ENCODE assay signal across 9 mouse cellular contexts in the genomic region with DNA sequence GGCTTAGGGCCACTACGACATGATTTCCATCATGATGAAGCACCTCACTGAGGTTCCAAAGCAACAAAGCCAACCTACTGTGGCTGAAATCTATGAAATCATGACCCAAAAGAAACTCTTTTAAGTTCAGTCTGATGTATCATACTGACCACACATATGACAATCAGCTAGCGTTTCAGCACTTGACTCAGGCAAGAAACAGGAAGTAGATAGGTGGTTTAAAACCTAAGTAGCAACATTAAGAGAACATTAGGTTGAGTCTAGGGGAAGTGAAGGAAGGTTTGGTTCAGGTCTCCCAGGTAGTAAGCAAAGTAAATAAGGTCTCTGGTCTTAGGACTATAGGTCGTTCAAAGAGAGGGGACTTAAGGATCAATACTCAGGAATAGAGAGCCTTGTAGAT. TPM values are rescaled to one million over a fixed set of nuclear protein-coding genes. Genes with fewer than 3 reads are reported as not detected.
DNase-seq lines count a peak whose midpoint lies in the region; ATAC-seq and TF ChIP-seq lines count a peak whose summit lies in the region.
"Had no signal": no experiment of that assay in that cellular context is flagged by ENCODE, and none has a peak within 500 bp of the region (broad histone marks: within the 10 kb centered on the region; RNA-seq: fewer than 3 reads in every experiment).

No protein-coding gene starts in this region.

- DNase-seq in heart, postnatal 10 days, result no peak
- DNase-seq in G1E (ENCODE audit: low spot score), result no peak
- no peak for DNase-seq in cerebellum, adult 18-20 months
- DNase-seq in cerebellum, postnatal 4 days (ENCODE audit: low spot score in 2 of 2), result no peak
- DNase-seq in spleen, postnatal 4 days (ENCODE audit: low spot score in 2 of 2), result no peak

- H3K36me3 ChIP-seq in heart, embryonic 13.5 days, result peaks cover 51% of the 10 kb centered on the region
- H3K36me3 ChIP-seq in G1E (replicated peaks), result peaks cover 56% of the 10 kb centered on the region
- peaks cover 21% of the 10 kb centered on the region for H3K36me3 ChIP-seq in hindbrain, embryonic 13.5 days

- no peaks in the 10 kb centered on the region for H3K9me3 ChIP-seq in heart, embryonic 13.5 days
- no peaks in the 10 kb centered on the region for H3K9me3 ChIP-seq in G1E (replicated peaks)
- H3K9me3 ChIP-seq in hindbrain, embryonic 13.5 days, result no peaks in the 10 kb centered on the region

- peak overlapping the region; percentile 97 for H3K9ac ChIP-seq in heart, embryonic 13.5 days
- H3K9ac ChIP-seq in hindbrain, embryonic 13.5 days, result peak overlapping the region; percentile 88; the same call in 1 of the 2 replicates

- H3K4me1 ChIP-seq in heart, embryonic 13.5 days, result peaks cover 21% of the 10 kb centered on the region
- H3K4me1 ChIP-seq in G1E (ENCODE audit: insufficient read depth, low read depth, low read length), result peaks cover 34% of the 10 kb centered on the region
- peaks cover 25% of the 10 kb centered on the region for H3K4me1 ChIP-seq in hindbrain, embryonic 13.5 days (replicated peaks)

- H3K27me3 ChIP-seq in heart, embryonic 13.5 days (replicated peaks), result no peaks in the 10 kb centered on the region
- H3K27me3 ChIP-seq in G1E (ENCODE audit: insufficient read depth, low read length), result no peaks in the 10 kb centered on the region
- H3K27me3 ChIP-seq in hindbrain, embryonic 13.5 days, result no peaks in the 10 kb centered on the region

- no peak for ATAC-seq in heart, embryonic 13.5 days (ENCODE audit: extremely low read depth, insufficient number of reproducible peaks, low FRiP score, low TSS enrichment)
- ATAC-seq in G1E (ENCODE audit: extremely low read depth, insufficient number of reproducible peaks, low FRiP score, poor library complexity, severe bottlenecking), result no peak
- ATAC-seq in hindbrain, embryonic 13.5 days (ENCODE audit: low FRiP score), result no peak
- 0 out of 2 replicates have a peak, but pooled peaks have one; percentile 12 for ATAC-seq in megakaryocyte-erythroid progenitor cell, adult 5-6 weeks (replicated peaks; ENCODE audit: low FRiP score, low TSS enrichment, poor library complexity, severe bottlenecking)

- intact Hi-C loops in heart, postnatal 10 days (cut with DNase I), result loop anchor here (10.0 kb wide), 1 partner anchor 389 kb away; a partner anchor contains a TSS

- no peak overlapping the region for H3K27ac ChIP-seq in heart, embryonic 13.5 days (replicated peaks)
- H3K27ac ChIP-seq in hindbrain, embryonic 13.5 days, result no peak overlapping the region

- TF ChIP-seq CTCF in G1E (IDR thresholded peaks at IDR 0.05; ENCODE audit: low read depth, low read length), result no peak

- WGBS in heart, embryonic 13.5 days, result 58% methylated on average over 3 of the region's 3 CpGs
- WGBS in hindbrain, embryonic 13.5 days, result 69% methylated on average over 3 of the region's 3 CpGs

- H3K4me3 ChIP-seq in heart, embryonic 13.5 days, result peak overlapping the region; percentile 95
- H3K4me3 ChIP-seq in G1E (ENCODE audit: low read depth, low read length), result peak overlapping the region; percentile 98
- peak overlapping the region; percentile 90 for H3K4me3 ChIP-seq in hindbrain, embryonic 13.5 days

- peak overlapping the region; percentile 96 for H3K4me2 ChIP-seq in heart, embryonic 13.5 days
- peak overlapping the region; percentile 90 for H3K4me2 ChIP-seq in hindbrain, embryonic 13.5 days

RNA-seq across cellular contexts. Expression of a gene that starts 1.0 kb away (rescaled TPM):
- polyA plus RNA-seq in heart, embryonic 13.5 days (2015; fragmentation: Nextera tagmentation; extraction: Ambion mirVana), result 48.4 and 55.4 TPM in 2 replicates
- 10 to 100 TPM; 74.0 to 75.6 TPM for total RNA-seq in heart, postnatal 10 days (2021)
- 280 and 320 TPM in 2 replicates for total RNA-seq in G1E (2014; fragmentation: Nextera tagmentation)
- 113 and 134 TPM in 2 replicates for total RNA-seq in G1E (2017)
- 62.2 and 72.8 TPM in 2 replicates for polyA plus RNA-seq in G1E (2012)
- 80.3 and 80.9 TPM in 2 replicates for polyA plus RNA-seq in hindbrain, embryonic 13.5 days (2015; fragmentation: Nextera tagmentation; extraction: Ambion mirVana)
- total RNA-seq in megakaryocyte-erythroid progenitor cell, adult 5-6 weeks (2014; fragmentation: Nextera tagmentation), result 143 and 165 TPM in 2 replicates
- 199 and 258 TPM in 2 replicates for total RNA-seq in megakaryocyte-erythroid progenitor cell, adult 5-6 weeks (2017)

RNA-seq across cellular contexts. Expression of a gene that starts 22.1 kb away (rescaled TPM):
- polyA plus RNA-seq in heart, embryonic 13.5 days (2015; fragmentation: Nextera tagmentation; extraction: Ambion mirVana), result 20.8 and 25.0 TPM in 2 replicates
- total RNA-seq in heart, postnatal 10 days (2021), result 10 to 100 TPM; 14.6 to 15.9 TPM
- total RNA-seq in G1E (2014; fragmentation: Nextera tagmentation) (48.1 and 49.3 TPM in 2 replicates), G1E (2017) (67.8 and 76.6 TPM in 2 replicates)
- polyA plus RNA-seq in G1E (2012), result 21.9 and 26.2 TPM in 2 replicates
- 12.1 and 13.0 TPM in 2 replicates for polyA plus RNA-seq in hindbrain, embryonic 13.5 days (2015; fragmentation: Nextera tagmentation; extraction: Ambion mirVana)
- 63.2 and 82.8 TPM in 2 replicates for total RNA-seq in megakaryocyte-erythroid progenitor cell, adult 5-6 weeks (2014; fragmentation: Nextera tagmentation)
- total RNA-seq in megakaryocyte-erythroid progenitor cell, adult 5-6 weeks (2017), result 121 and 133 TPM in 2 replicates

RNA-seq across cellular contexts. Expression of a gene that starts 22.4 kb away (rescaled TPM):
- polyA plus RNA-seq in heart, embryonic 13.5 days (2015; fragmentation: Nextera tagmentation; extraction: Ambion mirVana), result 229 and 249 TPM in 2 replicates
- total RNA-seq in heart, postnatal 10 days (2021), result 100 to 1,000 TPM; 166 to 168 TPM
- total RNA-seq in G1E (2014; fragmentation: Nextera tagmentation) (473 and 606 TPM in 2 replicates), G1E (2017) (382 and 439 TPM in 2 replicates)
- polyA plus RNA-seq in G1E (2012), result 20.2 and 23.4 TPM in 2 replicates
- 174 and 178 TPM in 2 replicates for polyA plus RNA-seq in hindbrain, embryonic 13.5 days (2015; fragmentation: Nextera tagmentation; extraction: Ambion mirVana)
- 238 and 301 TPM in 2 replicates for total RNA-seq in megakaryocyte-erythroid progenitor cell, adult 5-6 weeks (2014; fragmentation: Nextera tagmentation)
- 403 and 467 TPM in 2 replicates for total RNA-seq in megakaryocyte-erythroid progenitor cell, adult 5-6 weeks (2017)

RNA-seq across cellular contexts. Expression of a gene that starts 30.4 kb away (rescaled TPM):
- 0.31 TPM in 1 of 2 replicates, not detected in the other for polyA plus RNA-seq in heart, embryonic 13.5 days (2015; fragmentation: Nextera tagmentation; extraction: Ambion mirVana)
- total RNA-seq in heart, postnatal 10 days (2021), result not detected
- total RNA-seq in G1E (2014; fragmentation: Nextera tagmentation), result 2.3 TPM in 1 of 2 replicates, not detected in the other
- total RNA-seq in G1E (2017), result 0.81 TPM in 1 of 2 replicates, not detected in the other
- polyA plus RNA-seq in G1E (2012), result not detected in 2 replicates
- polyA plus RNA-seq in hindbrain, embryonic 13.5 days (2015; fragmentation: Nextera tagmentation; extraction: Ambion mirVana), result 0.35 TPM in 1 of 2 replicates, not detected in the other
- total RNA-seq in megakaryocyte-erythroid progenitor cell, adult 5-6 weeks (2014; fragmentation: Nextera tagmentation), result 4.7 TPM in 1 of 2 replicates, not detected in the other
- total RNA-seq in megakaryocyte-erythroid progenitor cell, adult 5-6 weeks (2017), result not detected in 2 replicates
- polyA plus RNA-seq: small intestine, adult 2 months had no signal

RNA-seq across cellular contexts. Expression of a gene that starts 42.3 kb away (rescaled TPM):
- polyA plus RNA-seq in heart, embryonic 13.5 days (2015; fragmentation: Nextera tagmentation; extraction: Ambion mirVana), result 0.08 and 0.11 TPM in 2 replicates
- not detected for total RNA-seq in heart, postnatal 10 days (2021)
- total RNA-seq in G1E (2014; fragmentation: Nextera tagmentation) (not detected in 2 replicates), G1E (2017) (not detected in 2 replicates)
- 0.04 and 0.11 TPM in 2 replicates for polyA plus RNA-seq in G1E (2012)
- polyA plus RNA-seq in hindbrain, embryonic 13.5 days (2015; fragmentation: Nextera tagmentation; extraction: Ambion mirVana), result 0.32 and 1.0 TPM in 2 replicates
- 1.0 TPM in 1 of 2 replicates, not detected in the other for total RNA-seq in megakaryocyte-erythroid progenitor cell, adult 5-6 weeks (2014; fragmentation: Nextera tagmentation)
- total RNA-seq in megakaryocyte-erythroid progenitor cell, adult 5-6 weeks (2017), result 0.53 and 1.6 TPM in 2 replicates
